ENCODE assay signal across 8 mouse cellular contexts in the genomic region with DNA sequence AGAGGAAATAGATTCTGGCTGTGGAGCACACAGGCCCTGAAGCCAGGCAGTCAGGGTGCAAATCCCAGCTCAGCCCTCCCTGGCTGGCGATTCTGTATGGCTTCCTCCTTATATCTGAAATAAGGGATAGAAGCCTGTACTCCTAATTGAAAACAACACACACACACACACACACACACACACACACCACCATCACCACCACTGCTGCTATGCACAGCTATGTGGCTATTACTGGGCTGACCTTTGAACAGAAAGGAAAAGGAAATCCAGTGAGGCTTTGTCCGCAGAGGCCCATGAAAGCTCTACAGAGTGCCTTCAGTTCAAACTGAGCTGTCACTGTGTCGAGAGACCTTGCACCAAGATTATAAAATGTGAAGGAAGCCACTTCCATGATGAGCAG.
DNase-seq lines count a peak whose midpoint lies in the region; ATAC-seq and TF ChIP-seq lines count a peak whose summit lies in the region.
"Had no signal": no experiment of that assay in that cellular context is flagged by ENCODE, and none has a peak within 500 bp of the region (broad histone marks: within the 10 kb centered on the region; RNA-seq: fewer than 3 reads in every experiment).

No protein-coding gene starts in this region.

- no peak overlapping the region for H3K4me3 ChIP-seq in lung, postnatal 0 days (ENCODE audit: low read depth, low read length)
- H3K4me3 ChIP-seq in hindbrain, embryonic 12.5 days: no peak overlapping the region
- no peak overlapping the region for H3K4me3 ChIP-seq in limb, embryonic 15.5 days
- H3K4me3 ChIP-seq in stomach, embryonic 16.5 days (replicated peaks; ENCODE audit: low read length): no peak overlapping the region

- no peaks in the 10 kb centered on the region for H3K36me3 ChIP-seq in lung, postnatal 0 days (ENCODE audit: insufficient read depth, low read length)
- H3K36me3 ChIP-seq in hindbrain, embryonic 12.5 days: no peaks in the 10 kb centered on the region
- peaks cover 5% of the 10 kb centered on the region; the same call in 1 of the 2 replicates for H3K36me3 ChIP-seq in limb, embryonic 15.5 days
- H3K36me3 ChIP-seq in stomach, embryonic 16.5 days (ENCODE audit: control insufficient read depth, insufficient read depth, low read length): no peaks in the 10 kb centered on the region

- no peak overlapping the region for H3K9ac ChIP-seq in lung, postnatal 0 days (replicated peaks; ENCODE audit: low read depth)
- peak overlapping the region; percentile 6; the same call in 1 of the 2 replicates for H3K9ac ChIP-seq in hindbrain, embryonic 12.5 days
- no peak overlapping the region for H3K9ac ChIP-seq in limb, embryonic 15.5 days
- no peak overlapping the region for H3K9ac ChIP-seq in stomach, embryonic 16.5 days (ENCODE audit: low read length)

- WGBS in lung, postnatal 0 days: 47% methylated on average over 3 of the region's 3 CpGs
- WGBS in hindbrain, embryonic 12.5 days: 57% methylated on average over 3 of the region's 3 CpGs
- 54% methylated on average over 3 of the region's 3 CpGs for WGBS in limb, embryonic 15.5 days
- WGBS in stomach, embryonic 16.5 days: 46% methylated on average over 3 of the region's 3 CpGs

- peak overlapping the region; percentile 38; the same call in 1 of the 2 replicates for H3K27ac ChIP-seq in lung, postnatal 0 days (ENCODE audit: low read length)
- peak overlapping the region; percentile 85 for H3K27ac ChIP-seq in hindbrain, embryonic 12.5 days
- H3K27ac ChIP-seq in limb, embryonic 15.5 days: peak overlapping the region; percentile 8
- peak overlapping the region; percentile 66 for H3K27ac ChIP-seq in stomach, embryonic 16.5 days (ENCODE audit: low read length)

- H3K27me3 ChIP-seq in lung, postnatal 0 days (replicated peaks; ENCODE audit: insufficient read depth, low read length): no peaks in the 10 kb centered on the region
- no peaks in the 10 kb centered on the region for H3K27me3 ChIP-seq in hindbrain, embryonic 12.5 days
- H3K27me3 ChIP-seq in limb, embryonic 15.5 days: no peaks in the 10 kb centered on the region
- no peaks in the 10 kb centered on the region for H3K27me3 ChIP-seq in stomach, embryonic 16.5 days (ENCODE audit: control insufficient read depth, insufficient read depth, low read length)

- TF ChIP-seq CTCF in lung, postnatal 0 days (IDR thresholded peaks at IDR 0.05): no peak

- peaks cover 39% of the 10 kb centered on the region for H3K4me1 ChIP-seq in lung, postnatal 0 days (ENCODE audit: insufficient read depth, low read depth, low read length)
- peaks cover 76% of the 10 kb centered on the region for H3K4me1 ChIP-seq in hindbrain, embryonic 12.5 days
- peaks cover 92% of the 10 kb centered on the region for H3K4me1 ChIP-seq in limb, embryonic 15.5 days
- H3K4me1 ChIP-seq in stomach, embryonic 16.5 days (ENCODE audit: control insufficient read depth, insufficient read depth, low read length): peaks cover 67% of the 10 kb centered on the region

- no peak for DNase-seq in lung, postnatal 0 days (ENCODE audit: low spot score)
- DNase-seq in lung, postnatal 4 days: no peak
- DNase-seq in ovary, postnatal 36 days (ENCODE audit: low spot score): no peak
- DNase-seq in cerebellum, adult 9-10 months: no peak
- DNase-seq: thymus, postnatal 36 days had no signal

- H3K4me2 ChIP-seq in lung, postnatal 0 days (replicated peaks; ENCODE audit: low read depth, low read length): no peak overlapping the region
- H3K4me2 ChIP-seq in hindbrain, embryonic 12.5 days (replicated peaks): peak overlapping the region; percentile 9; the same call in 1 of the 2 replicates
- H3K4me2 ChIP-seq in limb, embryonic 15.5 days: no peak overlapping the region
- H3K4me2 ChIP-seq in stomach, embryonic 16.5 days (ENCODE audit: low read depth, low read length): no peak overlapping the region

- ATAC-seq in lung, postnatal 0 days: no peak
- no peak for ATAC-seq in hindbrain, embryonic 12.5 days (ENCODE audit: low FRiP score)
- ATAC-seq in limb, embryonic 15.5 days (ENCODE audit: insufficient number of reproducible peaks, low FRiP score, low TSS enrichment, low read depth): no peak
- ATAC-seq in stomach, embryonic 16.5 days (ENCODE audit: insufficient read depth, low FRiP score): no peak

- no peak for TF ChIP-seq EP300 in lung, postnatal 0 days (IDR thresholded peaks at IDR 0.05)

- no peaks in the 10 kb centered on the region for H3K9me3 ChIP-seq in lung, postnatal 0 days (ENCODE audit: low read length)
- no peaks in the 10 kb centered on the region for H3K9me3 ChIP-seq in hindbrain, embryonic 12.5 days (replicated peaks)
- no peaks in the 10 kb centered on the region for H3K9me3 ChIP-seq in limb, embryonic 15.5 days
- H3K9me3 ChIP-seq in stomach, embryonic 16.5 days (replicated peaks; ENCODE audit: control insufficient read depth, low read length): no peaks in the 10 kb centered on the region

Comparison
In these comparisons a context has a peak if more than half of its experiments do, and no peak if none do; other contexts are left out.
1. H3K27ac ChIP-seq: peak in every context shown above with its lines; median percentile 85 in hindbrain, embryonic 12.5 days; 66 in stomach, embryonic 16.5 days; 38 in lung, postnatal 0 days; 8 in limb, embryonic 15.5 days.